Mouse (Mus musculus) adrenal gland, postnatal 10 days (tissue): Measurements from ENCODE around the gene Zfp287. TPM values are rescaled to one million over a fixed set of nuclear protein-coding genes. Genes with fewer than 3 reads are reported as not detected.
A peak's percentile ranks its signal among the peaks of the same experiment; 100 is the strongest.
"Not testable (repeated sequence)": the region's sequence is repeated elsewhere in the genome, so short reads cannot be mapped to it uniquely, and the experiment has no call there.

Experiments
- DNase-seq: peaks from one replicate; pipeline ENCODE4 v3.0.0; 2021; ENCODE audit warnings: mixed read lengths
- long read RNA-seq, 2 experiments: library from polyadenylated mRNA; stranded (forward); transcript quantifications; one replicate each; pipeline ENCODE4 v2.0.0; 2021
- total RNA-seq, 2 experiments: library from RNA; stranded (reverse); gene quantifications; 2 replicates each; pipeline ENCODE4 v1.2.3; 2021

Gene Zfp287
- 1 to 10 TPM; 3.6 to 5.5 TPM for total RNA-seq
- long read RNA-seq, experiment 1, partial matches to known transcripts: 0 of 4 reads
- long read RNA-seq, experiment 1, other reads (novel, unspliced or antisense): 4 of 4 reads
- long read RNA-seq, experiment 2, partial matches to known transcripts: 0 of 2 reads
- long read RNA-seq, experiment 2, other reads (novel, unspliced or antisense): 2 of 2 reads

DNA sequence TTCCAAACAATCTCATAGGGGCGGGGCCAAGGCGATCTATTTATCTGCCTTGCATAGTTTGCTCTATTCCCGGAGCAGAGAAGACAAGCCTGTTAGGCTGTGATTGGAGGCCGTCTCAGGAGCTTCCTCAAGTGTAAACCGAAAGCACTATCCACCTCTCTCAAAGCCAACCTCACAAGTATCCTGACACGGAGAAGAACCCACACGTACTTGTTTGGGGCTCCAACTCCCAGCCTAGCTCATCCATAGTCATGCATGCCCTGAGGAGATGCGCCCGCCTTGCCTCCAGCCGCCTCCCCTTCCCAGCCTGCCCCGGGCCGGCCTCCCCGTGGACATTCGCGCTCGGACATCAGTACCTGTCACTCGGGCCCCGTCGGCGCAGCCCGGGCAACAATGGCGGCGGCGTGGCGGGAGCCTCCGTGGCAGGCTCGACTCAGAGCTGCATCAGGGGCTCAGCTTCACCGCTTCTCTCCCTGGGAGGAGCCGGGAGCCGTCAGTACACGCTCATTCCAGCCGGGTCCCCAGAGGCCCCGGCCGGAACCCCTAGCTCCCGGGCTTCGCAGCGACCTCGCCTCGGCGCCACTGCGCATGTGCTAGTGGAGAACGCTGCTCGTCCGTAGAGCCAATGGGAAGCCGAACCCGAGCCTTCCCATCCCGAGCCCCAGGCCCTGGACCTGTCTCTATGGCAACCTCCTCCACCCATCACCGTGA lies at the start of gene Zfp287:
TSS of gene Zfp287 (minus strand) at position 595 of the 711 bp plus-strand sequence.
- peak; percentile 89 for DNase-seq

DNA sequence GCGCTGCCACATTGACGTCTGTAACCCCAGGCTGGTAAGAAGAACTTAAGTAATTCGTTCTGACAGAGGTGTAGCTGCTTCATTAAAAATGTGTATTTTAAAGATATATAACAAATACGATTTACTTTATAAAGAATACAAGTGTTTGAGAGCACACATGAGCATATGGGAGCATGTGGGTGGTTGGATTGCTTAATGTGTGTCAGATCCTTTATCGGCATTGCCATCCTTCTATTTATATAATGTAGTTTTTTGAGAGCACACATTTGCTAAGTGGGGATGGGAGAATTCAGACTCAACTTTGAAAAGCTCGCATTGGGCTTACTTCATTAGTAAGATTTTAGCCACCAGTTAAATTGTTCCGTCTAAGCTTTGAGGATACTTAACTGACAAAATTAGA lies 44.8 kb upstream of the Zfp287 start:
- DNase-seq: no peak

DNA sequence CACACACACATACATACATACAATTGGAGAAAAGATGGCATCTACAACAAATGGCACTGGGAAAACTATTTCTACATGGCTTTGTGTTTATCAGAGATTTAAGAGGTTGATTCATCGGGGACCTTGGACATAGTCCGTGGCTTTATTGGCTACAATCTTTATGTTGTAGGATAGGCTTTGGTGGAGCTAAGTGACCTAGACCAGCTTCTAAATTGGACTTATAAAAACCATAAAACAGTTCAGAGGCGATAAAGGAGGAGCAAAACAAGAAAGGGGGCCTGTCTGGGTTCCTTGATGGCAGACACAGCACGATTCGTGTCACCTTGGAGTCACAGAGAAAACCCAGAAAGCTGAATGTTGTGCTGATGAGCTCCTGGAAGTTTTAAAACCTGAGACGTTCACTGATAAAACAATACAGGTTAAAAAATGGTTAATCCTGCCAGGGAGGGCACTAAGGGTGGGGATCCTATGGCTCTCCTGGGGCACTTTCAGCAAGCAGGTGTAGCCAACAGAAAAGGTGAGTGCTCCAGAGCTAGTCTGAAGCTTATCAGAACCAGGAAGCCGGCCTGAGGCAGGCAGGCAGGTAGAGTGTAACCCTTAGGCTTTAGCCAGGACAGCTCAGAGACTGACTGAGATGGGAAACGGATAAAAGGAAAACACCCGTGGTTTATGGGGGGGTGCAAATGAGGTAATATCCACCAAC lies 29.2 kb upstream of the Zfp287 start:
- DNase-seq: no peak

DNA sequence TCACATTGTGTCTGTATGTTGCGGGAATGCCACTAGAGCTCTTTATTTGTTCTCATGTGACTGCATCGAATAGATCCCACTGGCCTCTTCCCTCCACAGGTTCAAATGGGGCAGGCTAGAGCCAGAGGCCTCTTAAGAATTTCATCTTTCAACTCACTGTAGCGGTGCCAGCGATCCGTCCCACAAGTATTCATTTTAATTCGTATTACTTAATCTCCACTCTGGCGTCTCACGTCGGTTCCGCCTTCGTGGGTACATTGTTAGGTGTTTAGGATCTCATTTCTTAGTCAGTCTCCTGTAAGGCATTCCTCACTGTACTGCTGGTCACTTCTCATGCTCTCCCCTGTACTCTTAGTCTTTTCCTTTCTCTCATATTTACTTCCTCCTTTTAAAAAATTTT lies 26.8 kb upstream of the Zfp287 start:
- DNase-seq: no peak

DNA sequence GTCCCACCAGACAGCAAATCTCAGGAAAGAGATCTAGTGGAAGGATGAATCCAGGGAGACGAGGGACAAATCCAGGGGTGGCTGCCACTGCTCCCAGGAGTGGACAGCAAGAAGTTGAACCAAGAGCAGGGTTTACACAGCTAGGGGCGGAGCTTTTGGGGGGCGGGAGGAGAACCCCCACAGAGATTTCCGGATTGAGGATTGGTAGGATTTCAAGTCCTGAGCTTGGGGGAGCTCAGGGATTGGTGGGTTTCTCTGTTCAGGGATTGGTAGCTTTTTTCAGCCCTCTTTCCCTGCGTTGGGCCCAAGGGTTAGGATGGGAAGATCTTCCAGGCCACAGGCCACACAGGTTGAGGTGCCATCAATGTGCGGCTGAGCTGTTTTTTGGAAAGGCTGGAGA lies 26.2 kb upstream of the Zfp287 start:
- DNase-seq: no peak

DNA sequence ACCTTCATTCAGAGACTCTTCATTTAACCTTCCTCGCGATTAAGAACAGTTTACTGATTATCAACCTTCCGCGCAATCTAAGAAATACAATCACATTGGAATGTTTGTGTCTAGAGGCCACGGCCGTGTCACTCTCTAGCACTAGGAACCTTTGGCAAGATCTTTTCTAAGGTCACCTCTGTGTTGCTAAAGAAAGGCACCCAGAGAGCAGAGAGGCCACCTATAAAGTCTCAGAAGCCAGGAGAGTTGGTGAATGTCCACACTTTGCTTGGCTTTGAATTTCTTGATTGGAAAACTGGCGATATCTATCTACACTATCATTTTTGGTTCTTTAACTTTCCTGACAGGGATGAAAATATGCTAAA lies 25.4 kb upstream of the Zfp287 start:
- no peak for DNase-seq

DNA sequence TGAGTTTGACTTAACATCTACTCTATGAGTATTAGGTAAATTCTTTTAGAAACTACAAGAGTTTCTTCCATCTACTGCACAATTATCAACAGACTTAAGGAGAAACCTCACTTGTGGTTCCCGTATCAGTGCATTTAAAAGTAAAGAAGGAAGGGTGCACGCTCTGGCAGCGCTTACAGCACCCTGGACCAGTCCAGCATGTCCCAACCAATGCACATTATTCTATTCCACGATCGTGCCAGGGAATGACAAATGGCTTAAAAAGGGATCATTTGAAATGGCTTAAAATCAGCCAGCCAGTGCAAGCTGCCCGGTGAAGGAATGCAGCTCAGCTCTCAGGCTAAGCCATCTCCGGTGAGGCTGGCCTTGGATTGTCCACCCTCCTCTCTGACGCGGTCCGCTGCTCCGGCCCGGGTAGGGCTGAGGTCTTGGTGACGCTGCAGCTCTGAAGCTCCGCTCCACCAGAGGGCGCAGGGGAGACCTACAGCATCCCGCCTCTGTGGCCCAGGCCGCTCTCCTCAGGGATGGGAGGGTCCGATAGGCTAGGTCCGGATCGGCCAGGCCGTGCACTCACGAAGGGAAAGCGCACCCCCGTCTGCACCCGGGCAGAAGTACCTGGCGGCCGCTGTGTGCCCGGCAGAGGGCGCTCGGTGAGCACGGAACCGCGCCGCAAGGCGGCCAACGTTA lies 24.9 kb upstream of the Zfp287 start:
- DNase-seq: peak; percentile 97

DNA sequence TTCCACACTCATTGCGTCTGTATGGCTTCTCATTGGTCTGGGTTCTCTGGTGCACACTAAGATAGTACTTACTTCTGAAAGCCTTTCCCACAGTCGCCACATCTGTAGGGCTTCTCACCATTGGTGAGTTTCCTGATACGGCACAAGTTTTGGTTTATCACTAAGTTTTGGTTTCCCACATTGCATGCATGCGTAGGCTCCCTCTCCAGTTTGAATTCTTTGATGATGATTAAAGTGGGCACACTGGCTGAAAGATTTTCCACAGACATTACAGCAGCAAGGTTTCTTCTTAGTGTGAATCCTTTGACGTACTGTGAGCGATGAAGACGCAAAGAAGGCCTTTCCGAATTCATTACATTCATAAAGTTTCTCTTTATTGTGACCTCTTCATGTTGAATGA lies 21.1 kb upstream of the Zfp287 start, which contains the start of gene Gm10428:
TSS of gene Gm10428 (plus strand) at position 321 of the 400 bp plus-strand sequence.
- DNase-seq: no peak

DNA sequence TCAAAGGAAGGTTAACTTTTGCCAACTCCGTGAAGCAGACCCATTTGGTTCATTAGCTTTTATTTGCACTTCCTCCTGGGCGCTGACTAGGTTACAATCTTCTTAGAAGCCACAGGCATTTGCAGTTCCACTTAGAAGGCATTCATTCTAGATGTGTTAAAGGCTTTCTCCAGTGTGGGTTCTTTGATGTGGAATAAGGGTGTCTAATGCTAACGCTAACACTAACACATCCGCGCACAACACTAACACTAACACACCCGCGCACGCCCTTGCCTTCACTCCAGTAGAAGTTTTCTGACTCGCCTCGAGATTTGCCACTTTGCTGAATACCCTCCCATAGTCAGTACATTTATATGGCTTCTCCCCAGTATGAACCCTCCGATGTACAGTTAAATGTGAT lies 20.5 kb upstream of the Zfp287 start:
- no peak for DNase-seq

DNA sequence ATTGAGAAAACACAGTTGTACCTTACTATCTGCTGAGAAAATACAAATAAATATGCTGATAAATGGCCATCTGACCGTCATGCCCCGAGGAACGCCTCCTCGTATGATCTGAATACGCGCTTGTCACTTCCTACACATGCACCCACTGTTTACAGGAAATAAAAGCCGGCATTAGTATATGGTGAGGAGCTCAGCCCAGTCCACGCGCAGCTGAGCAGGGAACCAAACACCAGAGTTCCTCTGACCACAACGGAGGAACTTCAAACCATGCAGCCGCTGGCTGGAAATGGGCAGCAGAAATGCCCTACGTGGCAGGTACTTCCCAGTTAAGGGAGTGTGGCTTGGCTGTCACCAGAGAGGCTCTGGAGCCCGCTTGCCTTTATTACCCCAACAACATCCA lies 17.7 kb upstream of the Zfp287 start:
- not testable (repeated sequence) for DNase-seq

DNA sequence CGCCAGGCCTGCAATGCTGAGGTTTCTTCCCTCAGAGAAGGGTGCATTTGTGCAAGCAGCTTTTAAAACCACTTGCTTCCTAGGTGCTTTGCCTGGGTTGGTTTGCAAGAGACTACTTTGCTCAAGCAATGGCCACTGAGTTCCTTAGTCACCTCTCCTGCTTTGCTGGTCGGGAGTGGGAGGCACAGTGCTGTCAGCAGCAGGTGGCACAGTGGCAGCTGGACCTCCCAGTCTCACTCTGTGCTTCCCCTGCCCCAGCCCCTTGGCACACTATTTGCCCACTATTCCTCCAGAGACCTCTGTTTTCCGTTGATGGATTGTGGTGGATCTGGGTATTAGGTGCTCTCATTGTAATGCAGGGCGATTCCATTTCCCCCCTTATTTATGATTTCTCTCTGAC lies 16.4 kb upstream of the Zfp287 start:
- no peak for DNase-seq

DNA sequence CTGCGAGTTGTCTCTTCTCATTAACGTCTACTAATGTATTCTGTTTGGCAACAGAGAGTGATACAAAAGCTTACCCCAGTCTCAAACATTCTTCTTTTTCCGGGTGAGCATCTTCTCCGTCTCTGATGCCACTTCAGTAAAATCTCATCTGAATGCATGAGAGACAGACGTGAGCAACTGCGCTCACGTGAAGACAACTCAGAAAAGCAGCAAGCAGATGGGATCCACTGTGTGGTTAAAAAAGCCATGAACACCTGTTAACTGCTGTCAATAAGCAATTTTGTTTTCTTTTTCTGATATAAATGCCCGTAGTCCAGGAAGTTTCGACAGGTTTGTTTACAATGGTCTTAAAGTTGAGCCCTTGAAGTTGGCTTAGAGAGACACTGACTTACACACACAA lies 15.5 kb upstream of the Zfp287 start:
- DNase-seq: no peak

DNA sequence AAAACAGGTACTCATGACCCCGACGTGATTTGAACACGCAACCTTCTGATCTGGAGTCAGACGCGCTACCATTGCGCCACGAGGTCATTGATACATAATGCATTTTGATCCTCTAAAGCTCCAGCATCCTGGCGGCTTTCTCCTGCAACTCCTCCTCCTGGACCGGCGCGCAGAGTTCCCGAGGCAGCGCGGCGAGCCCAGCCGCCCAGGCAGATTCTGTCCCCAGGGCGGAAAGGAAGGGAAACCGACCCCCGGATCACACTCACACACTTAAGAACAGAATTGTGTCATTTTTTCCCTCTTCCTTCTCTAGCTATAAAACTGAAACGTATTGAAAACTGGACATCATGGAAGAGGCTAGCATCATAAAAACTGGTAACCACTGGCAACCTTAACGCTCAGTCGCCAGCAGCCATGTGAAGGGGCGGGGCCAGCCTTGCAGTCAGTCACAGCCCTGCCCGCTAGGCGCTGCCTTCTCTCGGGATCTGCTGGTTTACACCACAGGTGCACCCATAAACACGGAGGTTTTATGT lies 14.4 kb upstream of the Zfp287 start:
- DNase-seq: peak; percentile 78

DNA sequence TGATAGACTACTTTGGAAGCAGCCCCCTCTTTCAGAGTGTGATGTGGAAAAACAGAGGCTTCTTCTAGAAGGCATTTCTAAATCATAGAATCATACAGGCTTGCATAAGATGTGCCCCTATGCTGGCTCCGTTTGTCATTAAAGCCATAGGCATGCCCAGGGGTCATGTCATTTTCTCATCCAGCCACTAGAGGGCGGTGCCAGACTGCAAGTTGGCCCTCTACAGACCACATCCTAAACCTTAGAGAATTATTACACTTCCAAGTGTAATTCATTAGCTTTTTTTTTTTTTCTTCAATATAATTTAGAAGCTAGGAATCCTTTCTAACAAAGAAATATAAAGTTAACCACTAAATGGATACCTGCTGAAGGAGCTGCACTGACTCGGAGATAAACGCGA lies 12.4 kb upstream of the Zfp287 start:
- DNase-seq: peak; percentile 83

DNA sequence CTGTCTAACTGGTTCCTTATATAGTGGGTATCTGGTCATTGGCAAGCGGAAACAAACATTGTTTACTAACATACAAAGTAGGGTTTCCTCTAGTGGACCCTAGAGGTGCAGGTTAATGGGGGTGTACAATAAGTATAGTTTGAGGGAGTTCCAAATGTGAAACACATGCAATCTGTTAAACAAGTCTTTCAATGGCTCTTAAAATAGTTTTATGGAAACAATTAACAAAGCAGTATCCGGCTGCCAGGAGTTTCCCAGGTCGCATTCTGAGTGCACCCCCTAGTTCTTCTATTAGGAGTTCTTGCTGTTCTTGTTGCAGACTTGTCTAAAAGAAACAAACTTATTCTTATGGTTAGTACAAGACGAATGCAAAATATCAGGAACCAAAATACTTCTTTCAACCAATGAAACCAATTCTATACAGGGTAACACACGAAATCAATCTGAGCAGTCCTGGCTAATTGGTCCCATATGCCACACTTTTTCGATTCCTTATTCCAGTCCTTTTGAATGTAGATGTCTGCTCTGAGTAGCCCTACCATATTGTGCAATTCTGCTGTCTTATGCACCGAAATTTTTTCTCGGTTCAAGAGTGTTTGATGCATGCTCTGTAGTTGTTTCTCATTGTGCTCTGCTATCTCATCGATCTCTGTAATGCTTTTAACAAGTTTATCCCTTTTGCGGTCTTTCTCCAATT lies 10.7 kb upstream of the Zfp287 start:
- DNase-seq: no peak

DNA sequence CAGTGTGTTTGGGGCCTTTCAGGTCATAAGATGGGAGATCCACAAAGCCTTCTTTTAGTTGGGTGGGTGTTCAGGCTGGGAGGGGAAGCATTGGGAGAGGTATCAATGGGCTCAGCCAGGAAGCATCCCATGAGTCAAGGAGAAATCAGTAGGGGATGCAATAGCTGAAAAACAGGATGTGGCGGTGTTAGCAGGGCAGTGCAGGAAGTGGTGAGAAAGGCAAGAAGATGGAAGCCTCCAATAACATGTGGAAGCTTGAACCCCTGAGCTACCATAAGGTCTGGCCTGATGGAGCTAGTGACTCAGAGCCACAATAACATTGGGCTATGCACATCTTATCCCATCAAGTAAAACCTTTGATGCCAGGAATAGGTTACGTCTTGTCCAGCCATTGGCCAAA lies 9.5 kb upstream of the Zfp287 start:
- no peak for DNase-seq

DNA sequence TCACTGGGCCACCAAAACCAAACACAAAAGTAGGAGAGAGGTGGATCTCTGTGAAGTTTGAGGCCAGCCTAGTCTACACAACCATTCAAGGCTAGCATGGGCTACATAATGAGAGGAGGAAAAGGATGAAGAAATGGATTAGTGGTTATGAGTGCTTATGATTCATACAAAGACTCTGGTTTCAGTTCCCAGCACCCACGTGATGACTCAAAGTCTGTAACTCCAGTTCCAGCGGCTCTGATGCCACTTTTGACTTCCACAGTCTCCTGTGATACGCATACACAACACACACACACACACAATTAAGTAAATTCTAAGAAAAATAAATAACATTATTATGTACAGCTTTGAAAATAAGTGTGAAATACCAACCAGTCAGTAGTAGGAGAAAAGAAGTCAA lies 960 bp upstream of the Zfp287 start:
- DNase-seq: no peak

DNA sequence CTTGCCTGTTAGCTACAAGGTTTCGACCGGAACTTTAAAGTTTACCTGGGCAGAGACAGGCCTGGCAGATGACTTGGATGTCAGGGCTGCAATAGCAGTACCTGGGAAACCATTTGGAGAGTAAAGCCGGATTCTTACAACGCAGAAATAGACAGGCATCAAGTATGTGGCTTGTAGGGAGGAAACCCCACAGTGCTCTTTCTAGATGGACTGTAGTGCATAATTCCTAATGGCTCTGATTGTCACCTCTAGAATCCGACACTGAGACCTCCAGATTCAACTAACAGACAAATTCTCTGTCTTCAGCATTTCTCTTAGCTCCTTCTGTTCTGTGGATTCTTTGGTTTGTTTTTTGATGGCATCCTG lies 300 bp upstream of the Zfp287 start:
- DNase-seq: no peak

DNA sequence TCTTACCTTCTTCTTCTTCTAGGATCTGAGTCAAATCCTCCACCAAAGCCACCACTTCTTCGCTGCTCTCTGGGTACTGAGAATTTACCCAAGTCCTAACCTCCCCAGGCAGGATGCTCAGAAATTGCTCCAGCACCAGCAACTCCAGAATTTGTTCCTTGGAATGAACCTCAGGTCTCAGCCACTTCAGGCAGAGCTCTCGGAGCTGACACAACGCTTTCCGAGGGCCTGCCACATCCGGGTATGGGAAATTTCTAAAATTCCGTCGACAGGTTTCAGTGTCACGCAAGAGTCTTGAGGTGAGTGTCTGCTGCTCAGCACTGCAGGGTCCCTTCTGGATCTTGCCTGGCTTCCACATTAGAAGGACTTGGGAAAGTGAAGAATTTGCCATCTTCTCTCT lies 3.4 kb downstream of the Zfp287 start:
- no peak for DNase-seq

DNA sequence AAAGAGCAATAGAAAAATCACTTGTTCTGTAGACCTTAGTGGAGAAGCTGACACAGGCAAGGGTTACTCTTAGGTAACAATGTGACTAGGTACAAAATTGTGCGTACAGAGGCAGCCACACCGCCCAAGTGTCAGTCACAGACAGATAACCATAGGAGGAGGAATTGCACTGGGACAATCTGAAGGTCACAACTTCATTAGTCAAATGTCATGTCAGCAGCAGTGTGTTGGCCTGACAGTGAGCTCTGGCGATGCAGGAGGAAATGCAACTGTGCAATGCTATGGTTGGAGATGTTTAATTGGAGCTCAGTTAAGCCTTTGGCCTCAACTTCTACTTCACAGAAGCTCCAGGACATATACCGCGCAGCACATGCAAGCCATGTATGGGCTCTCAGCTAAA lies 21.0 kb downstream of the Zfp287 start:
- peak; percentile 10 for DNase-seq

DNA sequence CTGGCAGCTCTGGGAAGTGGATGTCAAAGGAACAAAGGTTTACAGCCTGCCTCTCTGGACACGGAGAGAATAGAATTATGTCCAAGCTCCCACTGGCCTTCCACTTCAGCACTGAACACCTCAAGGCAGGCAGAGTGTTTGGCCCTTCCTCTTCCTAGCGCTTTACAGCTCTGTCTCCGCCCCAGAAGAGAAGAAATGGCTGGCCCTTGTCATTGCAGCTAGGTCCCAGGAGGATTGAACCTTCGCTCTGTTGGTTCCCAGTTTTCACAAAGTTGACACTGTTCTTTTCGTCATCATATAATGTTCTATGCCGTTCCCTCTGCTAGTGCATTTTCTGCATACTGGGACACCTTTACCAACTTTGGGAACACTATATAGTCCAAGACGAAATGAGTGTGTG lies 23.5 kb downstream of the Zfp287 start:
- no peak for DNase-seq

DNA sequence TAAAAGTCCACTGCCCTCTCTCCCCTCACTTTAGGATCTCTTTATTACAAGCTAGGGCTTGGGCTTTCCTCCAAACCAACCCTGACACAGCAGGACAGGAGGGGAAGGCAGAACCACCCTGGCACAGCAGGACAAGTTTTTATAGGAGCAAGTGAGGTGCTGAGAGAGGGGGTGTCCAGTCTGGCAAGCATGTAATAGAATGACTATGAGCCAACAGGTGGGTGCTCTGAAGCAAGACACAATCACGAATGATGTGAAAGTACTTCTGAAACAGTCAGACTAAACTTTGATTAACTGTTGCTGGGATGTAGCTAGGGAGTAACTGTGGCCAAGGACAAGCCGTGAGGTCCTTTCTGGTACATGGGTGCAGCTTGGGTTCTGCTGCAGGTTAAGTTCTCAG lies 25.6 kb downstream of the Zfp287 start:
- DNase-seq: no peak
